Mouse (Mus musculus): Measurements from ENCODE around the gene Gm49416. TPM values are rescaled to one million over a fixed set of nuclear protein-coding genes. Genes with fewer than 3 reads are reported as not detected.

Gm49416 gene
- total RNA-seq, 2 experiments from 2014 or later = 0.84 TPM; not detected in 1

DNA sequence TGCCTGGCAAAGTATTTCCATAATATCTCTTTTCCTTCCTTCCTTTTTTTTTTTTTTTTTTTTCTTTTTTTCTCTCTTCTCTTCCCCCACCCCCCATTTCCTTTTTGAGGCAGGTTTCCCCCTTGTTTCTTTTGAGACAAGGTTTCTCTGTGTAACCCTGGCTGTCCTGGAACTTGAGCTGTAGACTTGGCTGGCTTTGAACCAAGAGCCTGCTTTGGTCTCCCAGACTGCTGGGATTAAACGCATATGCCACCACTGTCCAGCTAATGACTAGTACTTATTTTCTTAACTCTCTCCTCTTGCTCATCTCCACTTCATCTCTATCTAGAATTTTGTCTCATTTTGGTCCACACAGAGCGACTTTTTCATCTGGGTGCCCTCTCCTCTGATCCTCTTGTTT, 54.3 kb downstream of the Gm49416 start:
- DNase-seq = no peak
- intact Hi-C loops (cut with DNase I) = no loop called here

DNA sequence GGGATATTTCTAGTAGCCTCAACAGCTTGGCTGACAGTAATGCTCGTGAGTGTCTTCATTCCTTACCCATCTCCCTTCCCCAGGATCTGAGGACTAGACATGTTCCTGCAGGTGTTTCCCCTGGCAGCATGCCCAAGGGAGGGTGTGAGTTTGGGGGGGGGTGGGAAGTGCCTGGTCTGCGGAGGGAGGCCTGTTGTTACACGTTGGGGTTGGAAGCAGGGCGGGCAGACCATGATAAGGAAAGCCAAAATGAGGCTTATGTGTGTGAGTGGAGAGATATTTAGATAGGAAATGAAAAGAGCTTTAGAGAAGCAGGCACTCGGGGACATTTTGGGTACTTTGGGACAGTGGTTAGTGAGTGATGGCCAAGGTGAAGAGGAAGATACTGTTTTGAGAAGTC, 55.3 kb downstream of the Gm49416 start:
- no peak for DNase-seq
- intact Hi-C loops (cut with DNase I) = no loop called here

- intact Hi-C loops (cut with DNase I) = no loop called here
- DNase-seq = peak; percentile 63 to 72
Observed at GRCm38 (mm10) chr19:8944750-8945149, 56.0 kb downstream of the Gm49416 start.

Small RNA genes lying within 50 kb of the gene (microRNA-seq; reads per million reads assigned to microRNA genes)
- 0 reads per million in 2 experiments for gene Mir5136

Other genes starting within 250 kb of the Gm49416 start
- gene Chrm1, start 225.1 kb upstream of the Gm49416 start, total RNA-seq (2021) = not detected
- 10 to 100 TPM; 27.9 to 30.0 TPM for gene Slc3a2, start 165.6 kb upstream of the Gm49416 start, total RNA-seq (2021)
- gene Wdr74, start 153.1 kb upstream of the Gm49416 start, total RNA-seq (2021) = 10 to 100 TPM; 15.2 to 20.4 TPM
- gene 1700092M07Rik, start 148.2 kb upstream of the Gm49416 start, total RNA-seq (2021) = under 1 TPM in 1 of 2 experiments, not detected in 1; 0.66 TPM
- gene Stx5a, start 147.5 kb upstream of the Gm49416 start, total RNA-seq (2021) = 10 to 100 TPM; 19.0 to 19.9 TPM
- 10 to 100 TPM; 24.1 to 32.9 TPM for gene Nxf1, start 131.9 kb upstream of the Gm49416 start, total RNA-seq (2021)
- gene Tmem223, start 117.9 kb upstream of the Gm49416 start, total RNA-seq (2021) = 10 to 100 TPM; 79.6 to 84.2 TPM
- gene Tmem179b, start 114.5 kb upstream of the Gm49416 start, total RNA-seq (2021) = 1 to 10 TPM; 6.1 to 8.2 TPM
- 1 to 10 TPM; 4.6 to 4.9 TPM for gene Taf6l, start 102.5 kb upstream of the Gm49416 start, total RNA-seq (2021)
- 10 to 100 TPM; 32.0 to 35.4 TPM for gene Polr2g, start 90.3 kb upstream of the Gm49416 start, total RNA-seq (2021)
- gene Zbtb3, start 86.4 kb upstream of the Gm49416 start, total RNA-seq (2021) = under 1 TPM; 0.42 to 0.74 TPM
- gene Ttc9c, start 69.6 kb upstream of the Gm49416 start, total RNA-seq (2021) = 1 to 10 TPM; 9.2 TPM
- 10 to 100 TPM; 31.0 to 36.6 TPM for gene Hnrnpul2, start 68.9 kb upstream of the Gm49416 start, total RNA-seq (2021)
- gene AC129217.1, start 59.2 kb upstream of the Gm49416 start, total RNA-seq (2021) = 1 to 10 TPM in 1 of 2 experiments, not detected in 1; 1.4 TPM
- gene Bscl2, start 51.5 kb upstream of the Gm49416 start, total RNA-seq (2021) = 10 to 100 TPM; 15.9 to 17.8 TPM
- gene Gng3, start 49.7 kb upstream of the Gm49416 start, total RNA-seq (2021) = not detected
- 1 to 10 TPM; 5.8 to 8.8 TPM for gene Lrrn4cl, start 38.2 kb upstream of the Gm49416 start, total RNA-seq (2021)
- gene Ubxn1, start 17.4 kb upstream of the Gm49416 start, total RNA-seq (2021) = 100 to 1,000 TPM; 197 to 321 TPM
- 10 to 100 TPM; 56.4 to 67.2 TPM for gene Uqcc3, start 8.0 kb upstream of the Gm49416 start, total RNA-seq (2021)
- gene Lbhd1, start 5.2 kb upstream of the Gm49416 start, total RNA-seq (2021) = 1 to 10 TPM; 3.5 TPM
- gene Gm49403, start 5.0 kb upstream of the Gm49416 start, total RNA-seq (2021) = not detected
- 10 to 100 TPM; 15.6 to 17.1 TPM for gene 1810009A15Rik, start 73 bp upstream of the Gm49416 start, total RNA-seq (2021)
- 1 to 10 TPM; 8.4 to 9.4 TPM for gene Ints5, start 4.1 kb downstream of the Gm49416 start, total RNA-seq (2021)
- 10 to 100 TPM; 19.3 to 19.9 TPM for gene Ganab, start 9.1 kb downstream of the Gm49416 start, total RNA-seq (2021)
- gene B3gat3, start 31.4 kb downstream of the Gm49416 start, total RNA-seq (2021) = 10 to 100 TPM; 28.3 to 31.2 TPM
- 10 to 100 TPM in 1 of 2 experiments, 1 to 10 TPM in 1; 6.9 to 11.0 TPM for gene Rom1, start 40.4 kb downstream of the Gm49416 start, total RNA-seq (2021)
- 1 to 10 TPM; 5.1 to 7.3 TPM for gene Eml3, start 40.6 kb downstream of the Gm49416 start, total RNA-seq (2021)
- 10 to 100 TPM; 19.4 to 24.1 TPM for gene Mta2, start 52.9 kb downstream of the Gm49416 start, total RNA-seq (2021)
- gene Tut1, start 64.9 kb downstream of the Gm49416 start, total RNA-seq (2021) = 1 to 10 TPM; 6.0 to 7.7 TPM
- gene Eef1g, start 78.1 kb downstream of the Gm49416 start, total RNA-seq (2021) = 100 to 1,000 TPM; 441 to 447 TPM
- gene Ahnak, start 100.4 kb downstream of the Gm49416 start, total RNA-seq (2021) = 100 to 1,000 TPM; 171 to 208 TPM
- gene Scgb1a1, start 199.0 kb downstream of the Gm49416 start, total RNA-seq (2021) = not detected
- 10 to 100 TPM; 30.2 to 32.2 TPM for gene Asrgl1, start 246.7 kb downstream of the Gm49416 start, total RNA-seq (2021)

All from gastrocnemius, postnatal 36 days (tissue).